Mouse (Mus musculus) gastrocnemius, adult 18-20 months (tissue): Measurements from ENCODE around the gene 4930595D18Rik. TPM values are rescaled to one million over a fixed set of nuclear protein-coding genes. Genes with fewer than 3 reads are reported as not detected.
A peak's percentile ranks its signal among the peaks of the same experiment; 100 is the strongest.

Experiments
- DNase-seq: peaks from one replicate; pipeline ENCODE4 v3.0.0; 2021; ENCODE audit warnings: low spot score
- total RNA-seq, 2 experiments: library from RNA; stranded (reverse); gene quantifications; 2 replicates each; pipeline ENCODE4 v1.2.3; 2021

Gene 4930595D18Rik
- total RNA-seq, 2 experiments from 2014 or later: not detected

DNA sequence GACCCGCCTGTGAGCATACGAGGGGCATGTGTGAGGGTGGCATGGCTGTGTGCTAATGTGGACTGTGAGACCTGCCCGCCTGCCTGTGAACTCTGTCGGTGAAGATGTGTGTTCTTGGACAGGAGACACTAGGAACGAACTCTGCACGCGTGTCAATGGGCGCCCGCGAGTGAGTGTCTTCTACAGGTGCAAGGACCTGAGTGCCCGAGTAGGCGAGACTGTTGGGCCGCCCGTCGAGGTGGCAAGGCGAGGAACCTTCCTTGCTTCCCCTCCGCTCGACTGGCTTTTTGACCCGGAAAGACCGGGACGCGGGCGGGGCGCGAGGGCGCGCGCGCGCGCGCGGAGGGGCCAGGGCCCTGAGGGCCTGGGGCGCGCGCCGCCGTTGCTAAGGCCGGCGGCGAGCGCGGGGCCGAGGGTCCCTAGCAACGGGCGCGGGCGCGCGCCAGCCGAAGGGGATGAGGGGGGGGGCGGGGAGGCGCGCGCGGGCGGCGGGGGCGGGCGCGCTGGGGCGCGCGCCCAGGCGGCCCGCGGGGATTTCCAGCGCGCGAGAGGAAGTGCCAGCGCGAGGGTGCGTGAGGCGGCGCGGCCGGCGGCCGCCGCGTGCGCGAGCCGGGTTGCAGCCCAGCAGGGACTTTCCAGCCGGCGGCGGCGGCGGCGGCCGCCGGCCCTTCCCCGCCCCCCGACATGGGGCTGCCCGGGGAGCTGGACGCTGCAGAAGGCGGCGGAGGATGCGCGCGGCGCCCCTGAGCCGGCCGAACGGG lies 18.3 kb downstream of the 4930595D18Rik start, which contains the start of gene Traf3:
Traf3 (plus strand) TSS at position 540 of the 761 bp plus-strand sequence.
- DNase-seq: peak; percentile 52

DNA sequence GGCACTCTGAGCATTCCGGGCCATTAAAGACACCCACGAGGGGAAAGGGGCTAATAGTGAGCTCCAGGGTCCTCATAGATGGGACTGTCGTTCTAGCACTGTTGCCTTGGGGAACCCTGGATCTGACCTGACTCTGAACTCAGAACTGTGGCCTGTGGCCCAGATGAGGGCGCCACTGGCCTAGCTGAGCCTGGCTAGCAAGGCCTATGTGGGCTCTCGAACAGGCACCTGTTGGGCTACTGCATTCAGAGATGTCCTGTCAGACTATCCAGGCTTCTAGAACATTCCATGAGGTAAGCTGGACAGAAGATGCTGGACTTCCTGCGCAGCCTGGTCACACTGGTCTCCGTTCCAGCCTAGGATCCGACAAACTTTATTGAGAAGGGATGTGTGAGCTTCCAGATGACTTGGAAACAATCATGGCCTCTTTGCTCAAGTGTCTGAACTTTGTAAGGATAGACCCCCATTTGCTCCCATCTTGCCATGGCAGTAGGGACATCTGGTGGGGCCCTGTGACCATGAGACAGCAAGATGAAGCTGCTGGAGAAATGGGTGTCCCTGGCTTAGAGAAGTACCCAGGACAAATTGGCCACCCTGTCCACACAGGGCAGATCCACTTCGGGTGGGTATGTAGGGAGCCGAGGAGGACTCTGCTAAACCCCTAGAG lies 19.0 kb downstream of the 4930595D18Rik start:
- peak; percentile 15 for DNase-seq

DNA sequence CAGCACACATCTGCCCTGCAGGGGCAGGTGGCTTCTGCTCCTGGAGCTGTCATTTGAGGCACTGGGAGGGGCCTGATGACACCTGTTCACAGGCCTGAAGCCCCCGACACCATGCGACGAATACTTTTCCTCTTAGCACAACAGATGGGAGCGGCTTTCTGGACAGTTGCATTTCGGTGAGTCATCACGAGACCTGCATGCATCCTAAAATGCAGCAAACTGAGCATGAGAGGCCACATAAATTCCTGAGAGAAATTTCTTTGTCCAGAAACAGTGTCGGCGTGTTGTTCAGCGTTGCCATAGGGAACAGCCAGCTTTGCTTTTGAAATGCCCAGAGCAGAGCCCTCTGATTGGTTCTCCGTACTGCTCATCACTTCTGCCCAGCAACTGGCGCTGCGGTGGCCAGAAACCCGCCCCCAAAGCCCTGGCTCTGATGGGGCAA lies 20.0 kb downstream of the 4930595D18Rik start:
- DNase-seq: peak; percentile 91

DNA sequence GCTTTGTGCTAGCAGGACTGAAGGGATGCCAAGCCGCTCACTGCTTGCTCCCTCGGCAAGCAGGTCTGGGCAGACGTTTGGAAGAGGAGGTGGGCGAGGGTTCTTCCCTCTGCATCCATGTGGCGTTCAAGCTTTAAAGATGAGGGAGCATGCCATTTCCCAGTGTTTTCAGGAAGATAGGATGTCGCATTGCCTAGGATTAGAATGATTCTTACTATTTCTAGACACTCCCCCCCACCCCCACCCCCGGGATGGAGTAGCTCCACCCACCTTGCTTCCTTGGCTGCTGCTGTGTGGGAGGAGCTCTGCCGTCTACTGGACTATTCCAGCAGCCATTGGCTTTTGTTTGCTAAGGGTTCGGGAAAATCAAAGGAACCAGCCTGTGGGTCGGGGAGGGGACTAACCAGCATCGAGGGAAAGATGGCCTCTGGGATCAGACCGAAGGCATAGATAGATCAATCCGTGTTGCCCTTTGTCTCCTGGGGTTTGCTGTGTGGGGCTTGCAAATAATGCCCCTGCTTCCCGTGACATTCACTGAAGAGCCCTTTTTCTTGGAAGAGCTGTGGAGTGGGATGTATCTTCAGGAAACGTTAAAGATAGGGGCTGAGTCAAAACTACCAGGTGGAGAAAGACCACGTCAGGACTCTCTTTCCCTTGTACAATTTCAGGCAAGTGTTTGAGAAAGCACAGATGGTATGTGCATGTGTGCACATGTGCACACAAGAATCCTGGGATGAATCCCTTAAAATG lies 21.8 kb downstream of the 4930595D18Rik start:
- DNase-seq: no peak

DNA sequence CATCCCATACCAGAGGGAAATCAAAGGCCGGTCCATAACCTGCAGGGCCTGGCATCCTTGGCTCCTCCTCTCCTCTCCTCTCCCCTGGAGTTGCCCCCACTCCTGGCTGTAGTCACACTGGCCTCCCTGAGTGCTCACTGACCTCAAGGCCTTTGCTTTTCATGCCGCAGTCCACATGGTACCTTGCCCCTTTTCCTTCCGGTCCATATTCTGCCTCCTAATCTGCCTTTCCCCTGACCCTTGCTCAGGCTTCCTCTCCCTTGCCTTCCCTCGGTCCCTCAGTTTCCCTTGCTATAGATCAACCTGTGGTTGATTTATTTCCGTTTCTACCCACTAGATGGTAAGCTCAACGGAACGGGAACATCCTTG lies 22.4 kb downstream of the 4930595D18Rik start:
- no peak for DNase-seq

DNA sequence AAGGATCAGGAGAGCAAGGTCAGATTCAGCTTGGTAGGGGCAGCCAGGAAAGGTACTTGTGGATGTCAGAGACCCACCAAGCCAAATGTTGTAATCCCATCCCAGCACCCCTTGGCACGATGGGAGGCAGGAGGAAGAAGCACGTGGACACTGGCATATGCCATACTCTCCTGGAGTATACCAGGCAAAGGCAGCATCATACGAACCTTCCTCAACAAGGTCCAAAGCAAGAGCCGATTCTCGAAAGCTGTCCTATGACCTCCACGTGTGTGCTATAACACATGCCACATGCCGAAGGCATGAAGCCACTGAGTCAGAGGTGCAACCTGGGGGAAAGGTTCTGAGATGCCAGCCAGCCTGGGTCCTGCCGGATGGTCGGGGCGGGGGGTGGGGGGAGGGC lies 23.4 kb downstream of the 4930595D18Rik start:
- no peak for DNase-seq

DNA sequence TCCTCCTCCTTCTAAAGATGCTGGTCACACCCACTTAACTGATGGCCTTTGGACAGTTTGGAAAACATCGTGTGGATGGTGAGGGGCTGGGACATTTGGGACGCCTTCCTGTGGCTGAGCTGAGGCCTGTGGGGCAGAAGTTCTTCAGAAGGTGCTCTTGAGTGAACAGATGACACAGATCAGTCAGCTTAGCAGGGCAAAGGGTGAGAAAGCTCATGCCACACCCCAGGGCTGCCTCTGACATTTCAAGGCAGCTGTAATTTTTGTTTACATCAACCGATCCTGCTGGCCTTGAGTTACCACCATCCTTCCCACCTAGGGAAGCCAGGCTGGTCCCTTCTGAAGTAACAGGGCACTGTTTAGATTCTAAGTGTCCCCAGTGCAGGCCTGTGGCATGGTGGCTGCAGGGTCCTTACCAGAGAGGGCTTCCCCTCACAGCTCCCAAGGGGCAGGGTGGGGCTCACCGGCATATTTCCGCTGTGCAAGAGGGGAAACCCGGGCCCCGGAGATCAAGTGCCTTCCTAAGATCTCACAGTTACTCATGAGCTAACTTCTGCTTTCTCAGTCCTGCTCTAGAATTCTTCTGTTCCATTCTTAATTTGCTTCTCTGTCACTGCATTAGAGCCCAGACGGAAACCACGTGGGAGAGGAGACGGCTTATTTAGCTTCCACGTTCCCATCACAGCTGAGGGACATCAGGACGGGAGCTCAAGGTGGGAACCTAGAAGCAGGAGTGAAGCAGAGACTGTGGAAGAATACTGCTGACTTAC lies 24.4 kb downstream of the 4930595D18Rik start:
- peak; percentile 28 for DNase-seq

DNA sequence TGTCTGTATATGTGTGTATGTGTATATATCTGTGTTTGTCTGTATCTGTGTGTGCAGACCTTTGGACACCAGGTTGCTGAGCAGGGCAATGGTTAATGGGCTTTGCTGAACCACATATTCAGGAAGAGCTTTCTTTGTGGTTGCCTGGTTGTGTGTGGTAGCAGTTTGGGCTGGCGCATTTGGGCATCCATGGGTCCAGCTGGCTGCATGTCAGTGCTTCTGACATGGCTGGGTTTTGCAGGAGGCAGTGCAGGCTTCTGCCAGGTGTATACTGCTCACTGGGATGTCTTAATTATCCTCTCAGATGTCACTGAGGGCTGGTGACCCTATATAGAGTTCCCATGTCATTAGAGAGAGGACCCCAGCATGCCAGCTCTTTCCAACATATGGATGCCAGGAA lies 28.5 kb downstream of the 4930595D18Rik start:
- no peak for DNase-seq

DNA sequence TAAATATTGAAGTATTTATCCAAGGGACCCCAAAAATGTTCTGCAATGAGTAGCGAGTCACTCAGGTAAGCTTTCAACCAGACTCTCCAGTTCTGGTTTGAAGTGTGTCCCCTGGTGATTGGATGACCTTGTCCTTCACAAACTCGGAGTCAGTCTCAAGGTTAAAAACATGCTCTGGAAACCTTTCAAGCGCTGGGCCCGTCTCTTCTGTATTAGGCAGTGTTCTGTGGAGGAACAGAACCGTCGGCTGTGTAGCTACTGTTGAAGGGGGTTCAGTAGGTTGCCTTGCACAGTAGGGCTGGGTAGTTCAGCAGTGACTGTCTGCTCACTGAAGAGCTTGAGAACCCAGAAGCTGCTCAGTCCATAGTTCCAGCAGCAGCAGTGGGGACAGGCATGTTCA lies 29.6 kb downstream of the 4930595D18Rik start:
- no peak for DNase-seq

DNA sequence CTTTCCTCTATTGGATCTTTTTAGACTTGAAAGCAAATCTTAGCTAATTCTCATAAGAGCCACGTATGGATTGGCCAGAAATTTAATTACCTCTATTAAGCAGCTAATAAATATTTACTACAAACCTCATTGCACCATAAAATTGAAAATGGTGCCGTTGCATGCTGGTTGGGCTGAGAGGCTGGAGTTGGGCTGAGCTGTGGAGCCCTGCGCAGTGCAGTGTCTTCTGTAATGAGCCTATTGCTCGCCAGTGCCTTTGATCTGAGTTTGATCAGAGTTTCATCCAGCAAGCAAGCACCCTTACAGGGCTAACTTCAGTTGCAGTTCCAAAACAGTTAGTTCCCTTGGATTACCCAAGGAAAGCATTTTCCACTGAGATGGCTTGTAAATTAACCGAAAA lies 30.3 kb downstream of the 4930595D18Rik start:
- DNase-seq: no peak

DNA sequence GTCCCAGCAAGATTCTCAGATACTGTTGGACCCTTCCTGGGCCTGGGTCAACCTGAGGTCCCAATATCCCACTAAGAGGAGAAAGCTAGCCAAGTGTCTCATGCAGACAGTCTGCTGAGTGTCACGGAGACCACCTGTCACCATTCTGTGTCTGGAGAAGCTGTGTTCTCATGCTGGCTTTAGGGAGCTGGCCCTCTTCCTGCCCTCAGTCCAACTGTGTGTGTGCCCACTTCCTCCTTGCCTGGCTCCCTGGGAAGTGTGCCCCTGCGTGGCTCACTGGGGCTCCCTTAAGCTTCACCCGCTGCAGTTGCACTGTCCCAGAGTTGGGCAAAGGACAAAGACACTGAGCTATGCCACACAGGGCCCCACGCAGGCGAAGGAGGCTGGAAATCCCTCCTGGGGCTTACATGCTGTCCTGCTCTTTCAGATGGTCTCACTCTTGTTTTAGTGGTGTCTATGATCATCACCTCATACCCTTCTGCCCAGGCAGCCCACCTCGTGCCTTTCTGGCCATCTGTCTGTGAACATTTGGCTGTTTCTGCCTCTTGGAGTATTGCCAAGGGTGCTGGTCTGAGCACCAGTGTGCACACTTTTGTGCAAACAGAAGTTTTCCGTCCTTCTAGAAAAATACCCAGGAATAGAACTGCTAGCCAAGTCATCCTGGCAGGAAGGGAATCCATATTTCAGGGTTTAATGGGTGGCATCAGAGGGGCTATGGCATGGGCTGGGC lies 31.1 kb downstream of the 4930595D18Rik start:
- DNase-seq: no peak

DNA sequence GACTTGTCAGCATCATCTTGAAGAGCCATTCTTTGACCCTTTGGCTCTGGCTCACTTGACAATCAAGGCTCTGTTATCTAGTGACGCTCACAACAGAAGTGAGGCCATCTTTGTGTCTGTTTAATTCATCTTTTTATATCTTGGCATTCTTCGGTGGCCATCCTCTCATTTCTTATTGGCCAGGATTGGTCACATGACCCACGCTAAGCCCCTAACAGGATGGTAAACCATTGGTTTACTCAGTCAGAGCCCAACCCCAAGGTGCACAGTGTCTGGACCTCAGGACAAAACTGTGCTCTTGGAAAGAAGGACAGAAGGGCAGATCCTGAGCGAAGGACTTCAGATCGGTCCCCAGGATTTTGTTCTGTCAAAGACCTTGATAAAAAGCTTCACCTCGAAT lies 31.7 kb downstream of the 4930595D18Rik start:
- no peak for DNase-seq

DNA sequence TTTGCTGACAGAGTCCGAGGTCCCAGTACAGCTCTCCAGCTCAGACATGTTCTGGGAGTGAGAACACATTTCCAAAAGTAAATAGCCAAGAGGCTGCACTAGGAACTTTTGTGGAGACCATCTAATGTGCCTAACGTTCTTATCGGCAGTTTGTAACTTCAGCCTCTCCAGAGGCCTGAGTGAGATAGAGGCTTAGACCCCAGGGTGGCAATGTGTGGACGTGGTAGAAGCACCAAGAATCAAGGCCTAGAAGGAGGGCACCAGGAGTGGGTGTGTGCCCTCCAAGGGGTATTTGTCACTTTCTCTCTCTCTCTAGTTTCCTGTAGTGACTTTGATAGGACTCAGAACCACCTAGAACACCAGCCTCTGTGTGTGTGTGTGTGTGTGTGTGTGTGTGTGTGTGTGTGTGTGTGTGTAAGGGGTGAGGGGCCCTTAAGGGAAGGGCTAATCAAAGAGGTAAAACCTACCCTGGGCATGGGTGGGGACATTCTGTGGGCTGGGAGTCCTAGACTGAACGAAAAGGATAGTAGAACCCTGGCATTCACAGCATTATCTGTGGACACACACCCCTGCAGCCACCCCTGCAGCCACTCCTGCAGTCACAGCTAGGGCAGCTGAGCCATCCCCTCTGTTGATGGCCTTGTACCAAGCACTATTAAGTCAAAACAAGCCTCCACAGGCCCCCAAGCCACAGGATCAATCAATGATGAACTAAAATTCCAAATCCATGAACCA lies 32.7 kb downstream of the 4930595D18Rik start:
- no peak for DNase-seq

DNA sequence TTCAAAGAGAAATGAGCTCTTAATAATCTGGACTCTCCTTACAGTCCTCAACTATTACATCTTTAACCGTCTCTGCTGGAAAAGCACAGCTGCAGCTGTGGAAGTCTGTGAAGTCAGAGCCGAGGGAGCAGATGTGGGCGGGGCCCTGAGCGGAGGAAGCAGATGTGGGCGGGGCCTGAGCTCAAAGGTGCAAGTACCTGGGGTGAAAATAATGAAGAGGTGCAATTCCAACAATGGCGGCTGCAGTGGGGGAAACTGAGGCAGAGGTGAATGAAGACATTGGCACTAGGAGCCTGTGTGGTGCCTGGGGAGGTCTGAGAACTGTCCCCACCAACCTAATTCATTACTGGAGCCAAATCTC lies 34.1 kb downstream of the 4930595D18Rik start:
- DNase-seq: no peak

DNA sequence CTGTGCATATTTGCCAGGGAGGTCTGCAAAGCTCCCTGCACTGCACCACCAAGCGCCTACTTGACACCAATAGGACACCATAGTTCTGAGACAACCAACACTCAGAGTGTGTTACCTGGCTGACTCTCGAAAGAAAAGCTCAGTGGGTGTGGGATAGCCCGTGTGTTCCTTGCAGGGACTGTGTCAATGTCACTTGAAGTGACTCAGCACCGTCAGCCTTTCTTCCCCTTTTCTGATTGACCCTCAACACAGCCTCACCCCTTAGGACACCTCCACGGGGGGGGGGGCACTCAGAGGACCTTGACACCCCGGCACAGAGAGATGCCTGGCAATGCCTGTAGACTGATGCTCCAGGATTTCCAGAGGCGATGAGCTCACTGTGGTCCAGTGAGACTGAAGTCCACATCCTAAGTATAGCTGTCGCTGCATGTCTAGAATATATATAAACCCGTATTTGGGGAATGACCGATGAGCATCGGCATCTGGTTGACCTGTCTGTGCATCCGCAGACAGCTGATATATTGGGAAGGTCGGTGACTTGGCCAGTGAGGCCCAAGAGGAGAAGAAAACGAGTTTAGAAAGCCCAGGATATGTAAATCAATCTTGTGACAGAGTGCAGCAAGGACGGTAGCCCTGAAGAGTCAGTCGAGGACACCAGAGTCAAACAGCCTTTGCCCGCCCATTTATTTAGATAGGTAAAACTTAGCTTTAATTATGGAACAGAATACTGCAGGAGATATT lies 34.6 kb downstream of the 4930595D18Rik start:
- no peak for DNase-seq

DNA sequence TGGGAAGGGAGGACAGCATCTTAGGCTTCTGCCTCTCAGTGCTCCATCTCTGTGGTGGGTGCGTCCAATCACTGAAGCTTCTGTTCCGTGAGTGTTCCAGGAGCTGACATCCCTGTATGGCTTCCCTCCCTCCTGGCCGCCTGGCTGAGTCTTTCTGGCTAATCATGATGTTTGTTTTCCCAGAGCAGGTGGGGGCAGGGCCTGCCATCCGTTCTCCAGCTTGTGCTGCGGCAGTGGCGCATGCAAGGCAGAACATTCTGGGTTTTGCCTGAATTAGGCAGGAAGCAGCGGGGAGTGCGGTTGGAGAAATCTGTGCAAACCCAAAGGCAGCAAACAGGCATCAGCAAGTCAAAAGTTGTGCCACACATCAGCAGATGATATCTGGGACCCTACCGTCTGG lies 39.0 kb downstream of the 4930595D18Rik start:
- DNase-seq: no peak

DNA sequence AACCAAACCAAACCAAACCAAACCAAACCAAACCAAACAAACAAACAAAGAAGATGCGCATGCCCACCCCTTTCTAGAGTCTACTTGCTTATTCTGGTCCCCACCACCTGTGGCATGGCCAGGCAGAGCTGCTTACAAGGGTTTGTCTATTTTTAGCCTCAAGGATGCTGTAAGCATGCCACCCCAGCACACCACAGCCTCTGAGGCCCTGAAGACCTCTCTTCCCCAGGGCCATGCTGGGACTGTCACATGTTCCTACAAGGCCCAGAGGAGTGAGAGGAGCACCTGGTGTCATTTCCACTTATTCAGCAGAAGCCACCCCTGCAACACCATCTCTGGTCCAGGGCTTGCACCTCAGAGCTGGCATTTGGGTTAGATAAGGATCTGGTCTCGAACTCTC lies 39.7 kb downstream of the 4930595D18Rik start:
- DNase-seq: no peak

DNA sequence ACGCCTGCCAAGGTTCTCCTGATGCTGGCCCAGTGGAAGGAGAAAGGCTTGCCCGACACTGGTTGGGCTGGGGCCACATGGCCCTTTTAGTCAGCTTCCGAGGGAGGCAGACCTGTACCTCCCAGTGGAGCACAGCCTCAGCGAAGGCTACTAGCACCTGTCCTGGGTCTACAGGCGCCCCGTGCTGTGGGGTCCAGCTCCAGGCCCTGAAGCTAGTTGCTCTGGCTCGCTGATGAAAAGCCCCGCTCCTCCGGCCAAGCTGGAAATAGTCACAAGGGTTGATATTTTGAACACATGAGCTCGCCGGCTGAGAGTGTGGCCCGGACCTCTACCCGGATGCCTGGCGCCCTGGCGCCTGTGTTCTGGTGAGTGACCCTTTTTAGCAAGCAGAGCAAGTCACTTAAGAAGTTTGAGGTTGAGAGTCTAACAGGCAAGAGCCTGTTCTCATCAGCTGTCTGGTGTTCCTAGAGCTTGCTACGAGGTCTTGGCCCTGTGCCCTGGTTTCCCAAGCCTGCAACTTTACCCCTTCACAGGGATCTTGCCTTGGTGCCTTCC lies 40.7 kb downstream of the 4930595D18Rik start:
- peak; percentile 38 for DNase-seq

DNA sequence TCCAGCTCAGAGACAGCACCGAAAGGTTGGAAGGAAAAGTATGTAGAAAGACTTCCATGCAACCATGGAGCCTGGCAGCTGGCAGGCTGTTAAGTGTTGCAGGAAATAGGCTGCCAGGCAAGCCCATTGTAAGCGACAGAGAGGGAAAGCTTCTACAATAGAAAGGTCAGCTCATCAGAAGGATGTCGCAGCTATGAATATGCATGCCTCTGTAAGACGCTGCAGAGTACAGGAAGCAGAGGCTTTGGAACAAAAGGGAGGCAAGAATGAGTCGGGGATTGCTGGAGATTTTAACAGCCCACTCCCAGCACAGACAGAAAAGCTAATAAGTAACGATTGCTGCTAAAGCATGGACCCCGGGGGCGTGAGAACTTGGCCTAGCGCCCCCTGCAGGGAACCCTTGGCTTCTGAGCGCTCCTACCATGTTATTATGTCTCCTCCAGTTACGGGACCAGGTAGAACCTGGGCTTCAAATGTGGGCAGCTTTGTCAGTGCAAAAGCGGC lies 41.2 kb downstream of the 4930595D18Rik start:
- DNase-seq: no peak
